In the genomic region with DNA sequence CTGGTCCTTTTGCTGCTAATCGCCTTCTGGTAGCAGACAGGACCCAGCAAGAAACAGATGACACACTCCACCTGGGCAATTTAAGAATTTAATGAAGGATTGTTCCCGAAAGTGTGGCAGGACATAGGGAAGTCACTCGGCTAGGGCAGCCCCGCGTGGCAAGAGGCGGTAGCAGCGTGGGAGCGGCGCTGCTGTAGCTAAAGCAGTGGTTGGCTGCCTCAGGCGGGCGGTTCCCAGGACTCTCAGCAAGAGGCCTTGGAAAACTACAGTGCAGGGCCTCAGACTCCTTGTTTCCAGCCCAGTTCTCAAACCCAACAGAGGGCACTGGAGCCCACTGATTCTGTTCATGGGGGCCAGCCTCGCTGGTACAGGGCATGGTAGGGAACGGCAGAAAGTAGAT, we compare ENCODE assay signal across 8 mouse cellular contexts.
DNase-seq lines count a peak whose midpoint lies in the region; ATAC-seq lines count a peak whose summit lies in the region.
"Had no signal": no experiment of that assay in that cellular context is flagged by ENCODE, and none has a peak within 500 bp of the region (broad histone marks: within the 10 kb centered on the region; RNA-seq: fewer than 3 reads in every experiment).

No protein-coding gene starts in this region.

- ATAC-seq in midbrain, embryonic 14.5 days (ENCODE audit: low FRiP score, low TSS enrichment): no peak; the same call in 1 of the 2 replicates

- H3K9me3 ChIP-seq in midbrain, embryonic 14.5 days (ENCODE audit: control insufficient read depth, low read length): no peaks in the 10 kb centered on the region

- no peaks in the 10 kb centered on the region for H3K27me3 ChIP-seq in midbrain, embryonic 14.5 days (ENCODE audit: control insufficient read depth, insufficient read depth, low read length)

- peak; percentile 52 to 74 for DNase-seq in adrenal gland, adult (ENCODE audit: inconsistent age in 2 of 2, low spot score in 1 of 2)
- DNase-seq in embryo, embryonic 11 days: peak; percentile 60
- DNase-seq in heart, postnatal 14 days: peak; percentile 12 to 14
- DNase-seq in kidney, postnatal 4 days: peak; percentile 53 to 63
- DNase-seq in midbrain, embryonic 14.5 days: peak; percentile 56
- DNase-seq in spleen, adult 18-20 months: no peak
- DNase-seq in thymus, postnatal 10 days (ENCODE audit: low spot score in 2 of 2): no peak

- H3K4me2 ChIP-seq in midbrain, embryonic 14.5 days (ENCODE audit: low read length): peak overlapping the region; percentile 31

- no peak overlapping the region for H3K9ac ChIP-seq in midbrain, embryonic 14.5 days (replicated peaks; ENCODE audit: low read length)

- H3K4me3 ChIP-seq in midbrain, embryonic 14.5 days (replicated peaks; ENCODE audit: low read depth, low read length): no peak overlapping the region; the same call in 1 of the 2 replicates
- H3K4me3 ChIP-seq: myocyte had no signal

- WGBS in midbrain, embryonic 14.5 days: 26% methylated on average over 13 of the region's 13 CpGs

- H3K36me3 ChIP-seq in midbrain, embryonic 14.5 days (ENCODE audit: control insufficient read depth, insufficient read depth, low read length): no peaks in the 10 kb centered on the region

- intact Hi-C loops in heart, postnatal 14 days (cut with DNase I): no loop called here

- H3K27ac ChIP-seq in midbrain, embryonic 14.5 days (replicated peaks; ENCODE audit: low read depth, low read length): no peak overlapping the region

- no peaks in the 10 kb centered on the region for H3K4me1 ChIP-seq in midbrain, embryonic 14.5 days (ENCODE audit: control insufficient read depth, insufficient read depth, low read length)

Comparison
In these comparisons a context has a peak if more than half of its experiments do, and no peak if none do; other contexts are left out.
1. DNase-seq: peak in adrenal gland, adult (2 of 2), embryo, embryonic 11 days (single experiment), heart, postnatal 14 days (2 of 2), kidney, postnatal 4 days (2 of 2) and midbrain, embryonic 14.5 days (single experiment); none in spleen, adult 18-20 months (0 of 2) and thymus, postnatal 10 days (0 of 2).